Mouse (Mus musculus): ENCODE data around the gene Mettl24. TPM values are rescaled to one million over a fixed set of nuclear protein-coding genes. Genes with fewer than 3 reads are reported as not detected.

The Mettl24 gene
- polyA plus RNA-seq, 1 experiment from 2014 or later: 0.78 TPM

GRCm38 (mm10) chr10:40718362-40718761, 35.3 kb downstream of the Mettl24 start:
- 94% methylated on average over 13 of the region's 13 CpGs for WGBS
- ATAC-seq: no peak

DNA sequence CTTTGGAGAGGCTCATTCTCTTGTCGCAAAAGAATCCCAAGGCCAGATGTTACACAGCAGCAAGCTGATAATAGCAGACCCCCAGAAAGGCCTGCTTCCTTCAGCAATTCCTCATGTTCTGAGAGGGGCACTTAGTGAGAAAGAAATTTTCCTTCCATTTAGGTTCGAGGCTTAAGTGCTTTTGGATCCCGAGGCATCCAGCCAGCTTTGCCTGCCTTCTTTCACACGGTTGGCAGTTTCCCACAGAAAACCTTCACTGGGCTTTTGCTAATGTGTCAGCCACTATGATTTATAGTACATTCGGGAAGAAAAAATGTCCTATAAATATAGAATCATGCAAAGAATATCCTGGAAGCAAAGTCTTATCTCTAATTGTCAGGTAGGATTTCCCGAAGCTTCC, 36.0 kb downstream of the Mettl24 start:
- no peak overlapping the region for H3K27ac ChIP-seq (ENCODE audit: low read length)
- 71% methylated on average over 6 of the region's 6 CpGs for WGBS
- no peak for ATAC-seq

More at GRCm38 (mm10) chr10:40718362-40718761, 35.3 kb downstream of the Mettl24 start:
- Histone ChIP-seq H3K9me3 (replicated peaks; ENCODE audit: control insufficient read depth, low read length, poor library complexity, severe bottlenecking) (no peaks in the 10 kb centered on the region), H3K36me3 (ENCODE audit: control insufficient read depth, insufficient read depth, low read length) (no peaks in the 10 kb centered on the region), H3K4me1 (ENCODE audit: control insufficient read depth, insufficient read depth, low read length) (0 out of 2 replicates have a peak, but pooled peaks cover 3% of the 10 kb centered on the region), H3K27me3 (ENCODE audit: control insufficient read depth, insufficient read depth, low read depth, low read length) (no peaks in the 10 kb centered on the region), H3K4me3 (ENCODE audit: low read depth, low read length) (no peak overlapping the region), H3K9ac (ENCODE audit: low read depth, low read length) (no peak overlapping the region), H3K4me2 (ENCODE audit: low read length) (no peak overlapping the region), H3K27ac (ENCODE audit: low read length) (no peak overlapping the region)

GRCm38 (mm10) chr10:40720883-40721282, 37.8 kb downstream of the Mettl24 start:
- Histone ChIP-seq H3K4me1 (ENCODE audit: control insufficient read depth, insufficient read depth, low read length) (peaks cover 3% of the 10 kb centered on the region; the same call in 1 of the 2 replicates), H3K4me3 (ENCODE audit: low read depth, low read length) (no peak overlapping the region), H3K9ac (ENCODE audit: low read depth, low read length) (no peak overlapping the region), H3K4me2 (ENCODE audit: low read length) (no peak overlapping the region), H3K9me3 (replicated peaks; ENCODE audit: control insufficient read depth, low read length, poor library complexity, severe bottlenecking) (no peaks in the 10 kb centered on the region), H3K27ac (ENCODE audit: low read length) (no peak overlapping the region), H3K27me3 (ENCODE audit: control insufficient read depth, insufficient read depth, low read depth, low read length) (no peaks in the 10 kb centered on the region), H3K36me3 (ENCODE audit: control insufficient read depth, insufficient read depth, low read length) (no peaks in the 10 kb centered on the region)
- no peak for ATAC-seq
- WGBS: 80% methylated on average over 5 of the region's 5 CpGs

More for the DNA sequence above, 36.0 kb downstream of the Mettl24 start:
- Histone ChIP-seq H3K4me1 (ENCODE audit: control insufficient read depth, insufficient read depth, low read length) (0 out of 2 replicates have a peak, but pooled peaks cover 3% of the 10 kb centered on the region), H3K4me2 (ENCODE audit: low read length) (no peak overlapping the region), H3K9ac (ENCODE audit: low read depth, low read length) (no peak overlapping the region), H3K9me3 (replicated peaks; ENCODE audit: control insufficient read depth, low read length, poor library complexity, severe bottlenecking) (no peaks in the 10 kb centered on the region), H3K36me3 (ENCODE audit: control insufficient read depth, insufficient read depth, low read length) (no peaks in the 10 kb centered on the region), H3K4me3 (ENCODE audit: low read depth, low read length) (no peak overlapping the region), H3K27me3 (ENCODE audit: control insufficient read depth, insufficient read depth, low read depth, low read length) (no peaks in the 10 kb centered on the region)

GRCm38 (mm10) chr10:40724342-40724741, 41.3 kb downstream of the Mettl24 start:
- H3K4me2 ChIP-seq (ENCODE audit: low read length): no peak overlapping the region
- H3K4me1 ChIP-seq (ENCODE audit: control insufficient read depth, insufficient read depth, low read length): peaks cover 15% of the 10 kb centered on the region
- ATAC-seq: no peak
- H3K9ac ChIP-seq (ENCODE audit: low read depth, low read length): no peak overlapping the region
- H3K27me3 ChIP-seq (ENCODE audit: control insufficient read depth, insufficient read depth, low read depth, low read length): no peaks in the 10 kb centered on the region
- no peaks in the 10 kb centered on the region for H3K9me3 ChIP-seq (replicated peaks; ENCODE audit: control insufficient read depth, low read length, poor library complexity, severe bottlenecking)
- 15% methylated on average over 6 of the region's 6 CpGs for WGBS
- no peaks in the 10 kb centered on the region for H3K36me3 ChIP-seq (ENCODE audit: control insufficient read depth, insufficient read depth, low read length)
- no peak overlapping the region for H3K4me3 ChIP-seq (ENCODE audit: low read depth, low read length)
- no peak overlapping the region for H3K27ac ChIP-seq (ENCODE audit: low read length)

DNA sequence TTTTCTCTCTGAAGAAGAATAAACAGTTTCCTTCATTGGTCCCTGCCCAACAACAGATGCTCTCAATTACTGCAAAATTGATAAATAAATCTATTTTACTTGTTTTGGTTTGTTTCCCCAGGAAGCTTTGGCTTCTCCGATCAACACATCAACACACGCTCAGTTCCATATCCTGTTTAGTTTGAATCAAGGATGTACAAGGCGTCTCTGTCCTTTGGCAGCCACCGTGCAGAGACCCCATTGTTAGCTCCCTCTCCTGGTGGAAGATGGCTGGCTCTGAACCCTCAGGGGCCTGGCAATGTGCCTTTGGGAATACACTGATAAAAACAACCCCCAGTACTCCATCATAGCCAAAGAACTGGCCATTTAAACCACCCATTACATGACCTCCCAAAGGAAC, 42.0 kb downstream of the Mettl24 start:
- ATAC-seq: no peak
- H3K9ac ChIP-seq (ENCODE audit: low read depth, low read length): no peak overlapping the region
- no peaks in the 10 kb centered on the region for H3K36me3 ChIP-seq (ENCODE audit: control insufficient read depth, insufficient read depth, low read length)
- 48% methylated on average over 4 of the region's 4 CpGs for WGBS
- no peak overlapping the region for H3K4me2 ChIP-seq (ENCODE audit: low read length)
- no peaks in the 10 kb centered on the region for H3K9me3 ChIP-seq (replicated peaks; ENCODE audit: control insufficient read depth, low read length, poor library complexity, severe bottlenecking)
- H3K4me1 ChIP-seq (ENCODE audit: control insufficient read depth, insufficient read depth, low read length): peaks cover 15% of the 10 kb centered on the region
- no peaks in the 10 kb centered on the region for H3K27me3 ChIP-seq (ENCODE audit: control insufficient read depth, insufficient read depth, low read depth, low read length)
- H3K27ac ChIP-seq (ENCODE audit: low read length): no peak overlapping the region
- H3K4me3 ChIP-seq (ENCODE audit: low read depth, low read length): no peak overlapping the region

DNA sequence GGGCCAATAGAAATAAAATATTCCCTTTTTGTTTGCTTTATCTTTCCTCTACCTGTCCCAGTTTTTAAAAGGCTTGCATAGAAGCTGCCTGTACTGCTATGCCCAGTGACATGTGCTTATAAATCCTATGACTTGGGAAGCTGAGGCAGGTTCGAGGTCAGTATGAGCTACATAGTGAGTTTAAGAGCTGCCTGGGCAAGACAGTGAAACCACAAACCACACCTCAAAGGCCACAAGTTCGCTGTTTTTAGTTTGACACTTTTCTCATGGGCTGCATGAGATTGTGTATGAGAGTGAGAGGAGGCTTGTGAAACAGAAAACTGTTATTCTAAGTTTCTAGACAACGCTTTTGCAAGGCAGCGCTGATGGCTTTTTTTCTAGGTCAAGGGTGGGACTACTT, 42.4 kb downstream of the Mettl24 start:
- no peak overlapping the region for H3K9ac ChIP-seq (ENCODE audit: low read depth, low read length)
- H3K9me3 ChIP-seq (replicated peaks; ENCODE audit: control insufficient read depth, low read length, poor library complexity, severe bottlenecking): no peaks in the 10 kb centered on the region
- ATAC-seq: no peak
- no peaks in the 10 kb centered on the region for H3K36me3 ChIP-seq (ENCODE audit: control insufficient read depth, insufficient read depth, low read length)
- WGBS: 92% methylated on average over 4 of the region's 4 CpGs
- H3K27me3 ChIP-seq (ENCODE audit: control insufficient read depth, insufficient read depth, low read depth, low read length): no peaks in the 10 kb centered on the region
- H3K4me3 ChIP-seq (ENCODE audit: low read depth, low read length): no peak overlapping the region
- H3K4me2 ChIP-seq (ENCODE audit: low read length): no peak overlapping the region
- no peak overlapping the region for H3K27ac ChIP-seq (ENCODE audit: low read length)
- peaks cover 15% of the 10 kb centered on the region for H3K4me1 ChIP-seq (ENCODE audit: control insufficient read depth, insufficient read depth, low read length)

DNA sequence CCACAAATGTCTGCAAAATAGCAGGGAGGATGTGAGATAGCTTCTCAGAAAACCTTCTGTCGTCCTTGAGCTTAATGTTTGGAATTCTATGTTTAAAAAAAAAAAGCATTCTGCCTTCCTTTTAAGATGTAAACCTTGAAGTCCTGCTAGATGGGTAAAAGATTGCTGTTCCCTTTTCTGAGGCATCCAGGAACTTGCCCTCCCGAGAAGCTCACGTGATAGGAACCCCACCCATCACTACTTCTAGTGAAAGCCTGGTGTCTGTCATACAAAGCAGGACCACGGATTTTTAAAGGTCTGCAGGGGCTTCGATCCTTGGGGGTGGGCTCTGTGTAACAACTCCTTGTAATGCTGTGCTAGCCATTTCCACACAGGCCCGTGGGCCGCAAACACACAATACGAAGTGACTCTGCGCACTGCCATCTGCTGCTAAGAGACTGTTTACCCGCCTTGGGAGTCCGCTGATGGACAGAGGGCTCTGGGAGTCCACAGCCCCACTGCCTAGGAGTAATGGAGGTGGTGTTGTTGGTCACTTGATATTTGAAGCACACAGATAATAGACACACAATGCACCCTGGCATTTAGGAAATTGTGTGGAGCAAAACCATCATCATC, 43.3 kb downstream of the Mettl24 start:
- peak; percentile 67; the same call in 1 of the 2 replicates for ATAC-seq

DNA sequence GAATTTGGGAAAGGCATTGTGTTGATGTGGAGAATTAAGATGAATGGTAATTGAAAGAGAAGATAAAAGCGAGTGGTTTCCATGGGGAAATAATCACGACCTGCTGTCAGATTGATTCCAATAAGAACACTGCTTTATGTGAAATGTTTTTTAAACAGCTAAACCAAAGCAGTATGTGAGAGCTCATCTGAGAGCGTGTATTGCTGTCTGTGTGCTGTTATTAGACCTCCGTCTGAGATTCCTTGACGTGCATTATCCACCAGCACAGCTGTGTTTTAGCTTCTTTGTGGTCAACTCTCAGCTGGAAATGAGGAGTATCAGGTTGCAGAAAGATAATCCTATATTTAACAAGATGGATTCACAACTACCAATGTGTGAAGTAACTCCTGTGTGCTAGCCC, 43.9 kb downstream of the Mettl24 start:
- Histone ChIP-seq H3K36me3 (ENCODE audit: control insufficient read depth, insufficient read depth, low read length) (no peaks in the 10 kb centered on the region), H3K4me2 (ENCODE audit: low read length) (no peak overlapping the region), H3K9ac (ENCODE audit: low read depth, low read length) (no peak overlapping the region), H3K9me3 (replicated peaks; ENCODE audit: control insufficient read depth, low read length, poor library complexity, severe bottlenecking) (no peaks in the 10 kb centered on the region), H3K27ac (ENCODE audit: low read length) (peak overlapping the region; percentile 66), H3K4me3 (ENCODE audit: low read depth, low read length) (no peak overlapping the region), H3K27me3 (ENCODE audit: control insufficient read depth, insufficient read depth, low read depth, low read length) (no peaks in the 10 kb centered on the region), H3K4me1 (ENCODE audit: control insufficient read depth, insufficient read depth, low read length) (peaks cover 12% of the 10 kb centered on the region)
- 10% methylated on average over 5 of the region's 5 CpGs for WGBS
- peak; percentile 52; the same call in 1 of the 2 replicates for ATAC-seq

More for the DNA sequence above, 43.3 kb downstream of the Mettl24 start:
- no peaks in the 10 kb centered on the region for H3K36me3 ChIP-seq (ENCODE audit: control insufficient read depth, insufficient read depth, low read length)
- H3K9ac ChIP-seq (ENCODE audit: low read depth, low read length): peak overlapping the region; percentile 10; the same call in 1 of the 2 replicates
- WGBS: 31% methylated on average over 11 of the region's 11 CpGs
- no peaks in the 10 kb centered on the region for H3K9me3 ChIP-seq (replicated peaks; ENCODE audit: control insufficient read depth, low read length, poor library complexity, severe bottlenecking)
- H3K27ac ChIP-seq (ENCODE audit: low read length): peak overlapping the region; percentile 66
- peak overlapping the region; percentile 17; the same call in 1 of the 2 replicates for H3K4me2 ChIP-seq (ENCODE audit: low read length)
- no peaks in the 10 kb centered on the region for H3K27me3 ChIP-seq (ENCODE audit: control insufficient read depth, insufficient read depth, low read depth, low read length)
- H3K4me1 ChIP-seq (ENCODE audit: control insufficient read depth, insufficient read depth, low read length): peaks cover 12% of the 10 kb centered on the region
- no peak overlapping the region for H3K4me3 ChIP-seq (ENCODE audit: low read depth, low read length)

DNA sequence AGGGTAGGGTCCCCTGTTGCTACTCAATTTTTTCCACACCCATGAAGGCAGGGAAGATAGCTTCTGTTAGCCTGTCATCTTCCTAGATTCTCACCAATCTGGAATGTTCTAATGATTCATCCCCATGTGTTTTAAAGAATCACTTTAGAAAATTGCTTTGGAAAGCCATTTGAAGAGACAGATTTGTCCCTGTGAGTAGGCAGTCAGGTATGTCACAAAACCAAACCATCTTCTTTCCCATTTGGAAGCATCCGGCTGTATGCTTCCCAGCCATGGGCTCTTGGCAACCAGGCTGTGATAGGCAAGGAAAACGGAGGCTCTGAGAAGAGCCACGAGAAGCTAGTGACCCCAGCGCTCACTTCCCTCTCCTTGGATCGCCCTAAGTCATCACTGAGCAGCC, 47.1 kb downstream of the Mettl24 start:
- no peak overlapping the region for H3K9ac ChIP-seq (ENCODE audit: low read depth, low read length)
- no peak overlapping the region for H3K27ac ChIP-seq (ENCODE audit: low read length)
- no peak overlapping the region for H3K4me3 ChIP-seq (ENCODE audit: low read depth, low read length)
- H3K27me3 ChIP-seq (ENCODE audit: control insufficient read depth, insufficient read depth, low read depth, low read length): no peaks in the 10 kb centered on the region
- H3K4me1 ChIP-seq (ENCODE audit: control insufficient read depth, insufficient read depth, low read length): peaks cover 12% of the 10 kb centered on the region
- H3K4me2 ChIP-seq (ENCODE audit: low read length): no peak overlapping the region
- no peak for ATAC-seq
- no peaks in the 10 kb centered on the region for H3K36me3 ChIP-seq (ENCODE audit: control insufficient read depth, insufficient read depth, low read length)
- 88% methylated on average over 5 of the region's 5 CpGs for WGBS
- H3K9me3 ChIP-seq (replicated peaks; ENCODE audit: control insufficient read depth, low read length, poor library complexity, severe bottlenecking): no peaks in the 10 kb centered on the region

All from midbrain, embryonic 16.5 days (tissue).